Mouse (Mus musculus) central nervous system, embryonic 18 days (tissue): ENCODE measurements around the gene Duoxa2. TPM values are rescaled to one million over a fixed set of nuclear protein-coding genes. Genes with fewer than 3 reads are reported as not detected.

ENCODE experiments used
- polyA plus RNA-seq: library from polyadenylated mRNA; depleted of rRNA; stranded (reverse); fragments of >200 nt; gene quantifications from 2 replicates; pipeline ENCODE4 v1.2.3, GENCODE M21; 2012; rRNA removed

Gene Duoxa2
- polyA plus RNA-seq: 0.33 and 0.47 TPM in 2 replicates

GRCm38 (mm10) chr2:122298596-122299490, at the start of gene Duoxa2:
Gene Duoxa2, plus strand, starts transcription at chr2:122298900.

GRCm38 (mm10) chr2:122298096-122298499, 602 bp upstream of the Duoxa2 start, which contains the start of gene Duox2:
Gene Duox2, minus strand, starts transcription at chr2:122298449.

GRCm38 (mm10) chr2:122313536-122313935, 14.8 kb downstream of the Duoxa2 start, which contains the start of gene Duoxa1:
Gene Duoxa1, minus strand, starts transcription at chr2:122313730.

GRCm38 (mm10) chr2:122315372-122315771, 16.7 kb downstream of the Duoxa2 start, which contains the start of gene Duox1:
Gene Duox1, plus strand, starts transcription at chr2:122315672.

Other genes starting within 250 kb of the Duoxa2 start
- gene Spg11, start 180.5 kb upstream of the Duoxa2 start, polyA plus RNA-seq: 10.6 and 11.6 TPM in 2 replicates
- 51.2 and 63.2 TPM in 2 replicates for gene B2m, start 151.2 kb upstream of the Duoxa2 start, polyA plus RNA-seq
- 0.04 and 0.12 TPM in 2 replicates for gene Trim69, start 138.2 kb upstream of the Duoxa2 start, polyA plus RNA-seq
- gene Patl2, start 112.7 kb upstream of the Duoxa2 start, polyA plus RNA-seq: 0.04 TPM in 1 of 2 replicates, not detected in the other
- not detected in 2 replicates for gene Terb2, start 112.6 kb upstream of the Duoxa2 start, polyA plus RNA-seq
- 14.4 and 15.3 TPM in 2 replicates for gene Sord, start 64.2 kb upstream of the Duoxa2 start, polyA plus RNA-seq
- 0.13 and 0.16 TPM in 2 replicates for gene Duox2, start 451 bp upstream of the Duoxa2 start, polyA plus RNA-seq
- 0.06 and 0.21 TPM in 2 replicates for gene Duoxa1, start 14.8 kb downstream of the Duoxa2 start, polyA plus RNA-seq
- 0.17 and 0.19 TPM in 2 replicates for gene Duox1, start 16.8 kb downstream of the Duoxa2 start, polyA plus RNA-seq
- gene Shf, start 70.3 kb downstream of the Duoxa2 start, polyA plus RNA-seq: 64.9 and 65.5 TPM in 2 replicates
- gene Slc28a2, start 127.6 kb downstream of the Duoxa2 start, polyA plus RNA-seq: 0.21 and 0.44 TPM in 2 replicates
- gene Gm14085, start 186.0 kb downstream of the Duoxa2 start, polyA plus RNA-seq: 0.04 TPM in 1 of 2 replicates, not detected in the other